Mouse (Mus musculus): ENCODE measurements at regions not wholly inside any gene's neighbourhood (a gene's known extent, or its start where the extent isn't known, plus 50 kb on each side); places are given as distances from the start of the nearest gene placed in this dataset.

GRCm38 (mm10) chr7:83369605-83370004 lies 215.1 kb upstream of the Tmc3 start:
- TF ChIP-seq CTCF (conservative IDR thresholded peaks at IDR 0.05; ENCODE audit: insufficient read depth, insufficient read length, low read depth, low read length) = no peak
- no peak for TF ChIP-seq POLR2A (IDR thresholded peaks at IDR 0.05; ENCODE audit: low read depth, low read length)
